Mouse (Mus musculus): ENCODE measurements around the gene Sh3gl3. TPM values are rescaled to one million over a fixed set of nuclear protein-coding genes. Genes with fewer than 3 reads are reported as not detected.

Gene Sh3gl3
- polyA plus RNA-seq (2012; fragmentation: generic; extraction: Trizol) = 1 to 10 TPM; 2.3 to 4.5 TPM

DNA sequence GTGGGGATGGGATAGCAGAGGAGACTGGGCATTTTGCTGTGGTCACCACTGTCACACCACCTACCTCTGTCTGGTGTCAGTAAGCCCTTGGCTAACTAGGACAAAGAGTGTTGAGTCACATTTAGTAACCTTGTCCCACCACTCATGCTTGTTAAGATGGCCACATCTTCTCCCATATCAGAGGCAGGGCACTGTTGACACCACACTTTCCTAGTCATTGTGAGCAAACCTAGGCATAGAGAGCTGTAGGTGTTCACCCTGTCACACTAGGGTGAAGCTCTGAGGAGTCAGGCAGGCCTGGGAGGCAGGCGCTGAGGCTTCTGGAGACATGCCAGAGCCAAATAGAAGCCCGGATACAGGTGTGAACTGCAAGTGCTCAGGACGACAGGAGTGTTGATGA, at the start of gene Sh3gl3:
Gene Sh3gl3 (plus strand): TSS at position 301 of the 400 bp plus-strand sequence.

DNA sequence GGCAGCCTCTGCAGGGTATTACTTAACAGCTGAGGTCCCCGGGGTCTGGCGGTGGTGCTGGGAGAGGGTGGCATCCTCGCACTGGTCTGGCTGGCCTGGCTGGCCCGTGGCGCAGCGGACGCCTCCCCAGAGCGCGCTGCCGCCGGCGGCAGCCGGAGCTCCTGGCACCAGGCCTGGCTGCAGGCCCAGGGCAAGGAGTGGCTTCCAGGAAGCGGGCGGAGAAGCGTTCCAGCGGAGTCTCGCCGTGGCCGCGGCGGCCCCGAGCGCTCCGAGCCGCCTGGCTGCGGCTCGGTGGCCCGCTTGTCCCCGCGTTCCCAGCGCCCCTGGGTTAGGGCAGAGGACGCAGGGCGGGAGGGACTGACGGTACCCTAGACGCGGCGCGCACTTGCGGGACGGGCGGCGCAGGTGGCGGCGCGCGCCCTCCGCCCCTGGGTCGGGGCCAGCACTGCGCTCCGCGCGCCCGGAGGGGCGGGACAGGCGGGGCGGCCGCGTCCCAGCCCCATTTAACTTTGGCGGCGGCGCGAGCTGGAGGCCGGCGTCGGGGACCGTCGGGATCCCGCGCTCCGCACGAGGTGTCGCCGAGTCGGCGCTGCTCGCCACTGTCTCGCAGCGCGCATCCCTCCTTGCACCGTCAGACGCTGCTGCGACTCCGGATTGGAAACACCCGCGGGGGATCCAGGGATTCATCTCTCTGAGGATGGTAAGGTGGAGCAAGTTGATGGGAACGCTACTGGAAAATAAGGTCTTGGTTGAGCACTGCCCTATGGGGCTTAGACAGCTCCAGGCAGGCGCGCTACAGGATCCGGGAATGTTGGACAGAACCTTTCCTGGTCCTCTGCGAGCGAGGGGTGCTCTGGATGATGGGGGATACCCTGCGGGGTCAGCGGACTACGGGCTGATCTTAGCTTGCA, 161.8 kb downstream of the Sh3gl3 start, which contains the start of gene Adamtsl3:
Gene Adamtsl3 (plus strand): TSS at position 484 of the 911 bp plus-strand sequence.

Other genes with a start within 250 kb of the Sh3gl3 start
- gene Hdgfl3, start 239.4 kb upstream of the Sh3gl3 start, polyA plus RNA-seq (2012; fragmentation: generic; extraction: Trizol) = 1 to 10 TPM in 1 of 2 experiments, under 1 TPM in 1; 0.76 to 4.0 TPM
- gene Bnc1, start 181.5 kb upstream of the Sh3gl3 start, polyA plus RNA-seq (2012; fragmentation: generic; extraction: Trizol) = not detected
- gene Adamtsl3, start 161.9 kb downstream of the Sh3gl3 start, polyA plus RNA-seq (2012; fragmentation: generic; extraction: Trizol) = 10 to 100 TPM in 1 of 2 experiments, 1 to 10 TPM in 1; 1.3 to 24.6 TPM